Comparison of ENCODE assay signal across 25 mouse cellular contexts in genomic region chr1:118399625-118400310, GRCm38 (mm10). TPM values are rescaled to one million over a fixed set of nuclear protein-coding genes. Genes with fewer than 3 reads are reported as not detected.
DNase-seq lines count a peak whose midpoint lies in the region; ATAC-seq lines count a peak whose summit lies in the region.
"Had no signal": no experiment of that assay in that cellular context is flagged by ENCODE, and none has a peak within 500 bp of the region (broad histone marks: within the 10 kb centered on the region; RNA-seq: fewer than 3 reads in every experiment).

No protein-coding gene starts in this region.

- H3K9ac ChIP-seq in midbrain, embryonic 11.5 days (ENCODE audit: low read length): no peak overlapping the region
- H3K9ac ChIP-seq in midbrain, embryonic 16.5 days (ENCODE audit: low read depth, low read length): no peak overlapping the region
- H3K9ac ChIP-seq: embryonic facial prominence, embryonic 13.5 days; forebrain, embryonic 15.5 days; midbrain, embryonic 12.5 days; neural tube, embryonic 12.5 days had no signal

- H3K27me3 ChIP-seq in heart, embryonic 10.5 days (ENCODE audit: insufficient read depth, poor library complexity, severe bottlenecking): no peaks in the 10 kb centered on the region
- H3K27me3 ChIP-seq in midbrain, embryonic 11.5 days (ENCODE audit: control insufficient read depth, insufficient read depth, low read length): no peaks in the 10 kb centered on the region
- no peaks in the 10 kb centered on the region for H3K27me3 ChIP-seq in midbrain, embryonic 16.5 days (ENCODE audit: control insufficient read depth, insufficient read depth, low read depth, low read length)
- H3K27me3 ChIP-seq: embryonic facial prominence, embryonic 13.5 days; forebrain, embryonic 15.5 days; midbrain, embryonic 12.5 days; neural tube, embryonic 12.5 days had no signal

- peaks cover 8% of the 10 kb centered on the region; the same call in 1 of the 2 replicates for H3K4me1 ChIP-seq in heart, embryonic 10.5 days
- H3K4me1 ChIP-seq in midbrain, embryonic 11.5 days (ENCODE audit: control insufficient read depth, insufficient read depth, low read length): no peaks in the 10 kb centered on the region
- H3K4me1 ChIP-seq in midbrain, embryonic 16.5 days (ENCODE audit: control insufficient read depth, insufficient read depth, low read length): no peaks in the 10 kb centered on the region
- H3K4me1 ChIP-seq: forebrain, embryonic 15.5 days; hindbrain, embryonic 10.5 days; midbrain, embryonic 12.5 days; neural tube, embryonic 12.5 days had no signal

- DNase-seq in heart, adult 11 months: peak; percentile 33
- DNase-seq in heart, embryonic 10.5 days (ENCODE audit: low spot score): no peak
- peak; percentile 31 for DNase-seq in midbrain, embryonic 11.5 days (ENCODE audit: low spot score, missing footprints)
- DNase-seq in NIH3T3 (ENCODE audit: low read depth): peak; percentile 32
- no peak for DNase-seq in retina, postnatal 1 day
- DNase-seq in c-Kit-positive CD71-positive TER-119-positive erythroid progenitor cells, embryonic 14.5 days (ENCODE audit: low spot score): no peak
- DNase-seq: adrenal gland, adult 2 months; cerebellum, adult 9-10 months; gastrocnemius, postnatal 25 days; kidney, adult 8-10 months; kidney, postnatal 25 days; left cerebral cortex, postnatal 4 days; liver; lung, adult 2 months; lung, postnatal 36 days; spleen, adult 18-20 months had no signal

- no peak overlapping the region for H3K27ac ChIP-seq in heart, embryonic 10.5 days
- H3K27ac ChIP-seq in midbrain, embryonic 11.5 days (ENCODE audit: low read depth, low read length): no peak overlapping the region
- H3K27ac ChIP-seq in midbrain, embryonic 16.5 days (ENCODE audit: low read length): no peak overlapping the region
- H3K27ac ChIP-seq: embryonic facial prominence, embryonic 13.5 days; forebrain, embryonic 15.5 days; hindbrain, embryonic 10.5 days; midbrain, embryonic 12.5 days; neural tube, embryonic 12.5 days; stomach, postnatal 0 days had no signal

- WGBS in heart, embryonic 10.5 days: 77% methylated on average over 8 of the region's 8 CpGs
- 91% methylated on average over 8 of the region's 8 CpGs for whole genome bisulfite sequencing in midbrain, embryonic 11.5 days
- 94% methylated on average over 8 of the region's 8 CpGs for WGBS in midbrain, embryonic 16.5 days

- H3K4me3 ChIP-seq in heart, embryonic 10.5 days: no peak overlapping the region
- H3K4me3 ChIP-seq in midbrain, embryonic 11.5 days (ENCODE audit: low read depth, low read length): no peak overlapping the region
- H3K4me3 ChIP-seq in midbrain, embryonic 16.5 days (ENCODE audit: low read depth, low read length): no peak overlapping the region
- H3K4me3 ChIP-seq: embryonic facial prominence, embryonic 13.5 days; forebrain, embryonic 15.5 days; hindbrain, embryonic 10.5 days; midbrain, embryonic 12.5 days; neural tube, embryonic 12.5 days had no signal

- H3K9me3 ChIP-seq in heart, embryonic 10.5 days: no peaks in the 10 kb centered on the region
- H3K9me3 ChIP-seq in midbrain, embryonic 11.5 days (ENCODE audit: control insufficient read depth, low read length): no peaks in the 10 kb centered on the region
- no peaks in the 10 kb centered on the region for H3K9me3 ChIP-seq in midbrain, embryonic 16.5 days (replicated peaks; ENCODE audit: control insufficient read depth, low read length, poor library complexity, severe bottlenecking)
- H3K9me3 ChIP-seq: embryonic facial prominence, embryonic 13.5 days; forebrain, embryonic 15.5 days; midbrain, embryonic 12.5 days; neural tube, embryonic 12.5 days had no signal

- H3K4me2 ChIP-seq in midbrain, embryonic 11.5 days: no peak overlapping the region
- H3K4me2 ChIP-seq in midbrain, embryonic 16.5 days (ENCODE audit: low read length): no peak overlapping the region
- H3K4me2 ChIP-seq: embryonic facial prominence, embryonic 13.5 days; forebrain, embryonic 15.5 days; heart, embryonic 11.5 days; midbrain, embryonic 12.5 days; neural tube, embryonic 12.5 days had no signal

- no peak for ATAC-seq in midbrain, embryonic 11.5 days (ENCODE audit: low FRiP score)
- no peak for ATAC-seq in midbrain, embryonic 16.5 days
- ATAC-seq in inflammation-experienced regulatory T-cells, adult 6 months: peak; percentile 75
- ATAC-seq: forebrain, embryonic 15.5 days had no signal

- H3K36me3 ChIP-seq in heart, embryonic 10.5 days: peaks cover 16% of the 10 kb centered on the region
- H3K36me3 ChIP-seq in midbrain, embryonic 11.5 days (ENCODE audit: control insufficient read depth, insufficient read depth, low read length): no peaks in the 10 kb centered on the region
- no peaks in the 10 kb centered on the region for H3K36me3 ChIP-seq in midbrain, embryonic 16.5 days (ENCODE audit: control insufficient read depth, insufficient read depth, low read length)
- H3K36me3 ChIP-seq: forebrain, embryonic 15.5 days had no signal

RNA-seq across cellular contexts. Expression of gene Clasp1, which starts 10.9 kb away (rescaled TPM):
- polyA plus RNA-seq in heart, embryonic 10.5 days (2016; fragmentation: Nextera tagmentation; extraction: Ambion mirVana): 72.3 and 110 TPM in 2 replicates
- 90.6 and 96.8 TPM in 2 replicates for polyA plus RNA-seq in midbrain, embryonic 11.5 days (2014; fragmentation: Nextera tagmentation; extraction: Ambion mirVana)
- polyA plus RNA-seq in midbrain, embryonic 16.5 days (2015; fragmentation: Nextera tagmentation; extraction: Ambion mirVana): 109 and 134 TPM in 2 replicates
- 10 to 100 TPM; 40.7 to 65.0 (median 41.0) TPM for polyA plus RNA-seq in inflammation-experienced regulatory T-cells, adult 6 months (2017; shearing (Covaris generic))

Comparison
In these comparisons a context has a peak if more than half of its experiments do, and no peak if none do; other contexts are left out.
1. DNase-seq: peak in heart, adult 11 months (single experiment), midbrain, embryonic 11.5 days (single experiment) and NIH3T3 (single experiment); none in heart, embryonic 10.5 days (single experiment), retina, postnatal 1 day (single experiment) and c-Kit-positive CD71-positive TER-119-positive erythroid progenitor cells, embryonic 14.5 days (single experiment).